Mouse (Mus musculus) stomach, adult 2 months (tissue): ENCODE data around the gene Gm6899. TPM values are rescaled to one million over a fixed set of nuclear protein-coding genes. Genes with fewer than 3 reads are reported as not detected.

ENCODE experiments used
- polyA plus RNA-seq: library from polyadenylated mRNA; depleted of rRNA; stranded (reverse); fragments of >200 nt; gene quantifications from 2 replicates; pipeline ENCODE4 v1.2.3, GENCODE M21; 2012; rRNA removed

Gm6899 gene
- not detected in 2 replicates for polyA plus RNA-seq

GRCm38 (mm10) chr11:26593061-26594059 lies at the start of gene Gm6899, which contains the start of gene Vrk2:
Gene Gm6899 (plus strand): TSS chr11:26593241.
Gene Vrk2 (minus strand): TSS chr11:26593999.

Other genes starting within 250 kb of the Gm6899 start
- 0.28 and 0.43 TPM in 2 replicates for gene Fancl, start 207.1 kb upstream of the Gm6899 start, polyA plus RNA-seq
- gene Vrk2, start 758 bp downstream of the Gm6899 start, polyA plus RNA-seq: 0.53 and 1.2 TPM in 2 replicates